Mouse (Mus musculus) right cerebral cortex, postnatal 14 days (tissue): Measurements from ENCODE around the gene Gm13090.
A peak's percentile ranks its signal among the peaks of the same experiment; 100 is the strongest.

Experiments
- DNase-seq: peaks from one replicate; pipeline ENCODE4 v3.0.0; 2022

Gene Gm13090

DNA sequence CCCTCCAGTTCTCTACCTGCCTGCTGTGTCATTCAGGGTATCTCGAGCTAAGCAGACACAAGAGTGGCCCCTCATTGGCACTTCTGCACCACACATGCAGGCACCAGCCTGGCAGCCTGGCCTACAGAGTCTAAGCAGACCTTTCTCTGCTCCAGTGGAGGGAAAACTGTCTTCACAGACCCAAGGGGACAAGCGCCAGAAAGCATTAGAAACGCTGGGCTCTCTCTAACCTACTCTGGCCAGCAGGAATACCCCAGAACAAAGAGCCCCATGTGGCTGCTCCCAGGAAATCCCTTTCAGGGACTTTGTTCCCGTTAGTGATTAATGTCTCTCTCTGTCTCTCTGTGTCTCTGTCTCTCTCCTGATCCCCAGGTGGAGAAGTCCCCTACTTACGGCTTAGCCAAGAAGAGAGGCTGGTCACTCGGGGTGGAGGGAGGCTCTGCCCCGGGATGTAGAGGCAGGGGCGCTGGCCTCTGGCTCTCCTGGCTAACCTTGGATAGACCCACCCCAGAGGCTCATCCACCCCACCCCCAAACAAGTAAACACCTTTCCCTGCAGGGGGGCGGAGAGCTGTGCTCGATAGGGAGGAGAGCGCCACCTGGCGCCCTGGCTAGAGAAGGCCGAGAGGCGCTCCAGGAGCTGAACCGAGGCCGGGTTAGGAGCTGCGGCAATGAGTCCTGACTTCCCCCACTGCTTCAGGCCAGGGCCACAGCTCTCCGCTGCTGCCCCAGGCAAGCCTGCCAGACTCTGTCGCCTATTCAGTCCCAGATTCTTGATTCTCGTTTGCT, 49.9 kb downstream of the Gm13090 start:
- DNase-seq = peak; percentile 89

DNA sequence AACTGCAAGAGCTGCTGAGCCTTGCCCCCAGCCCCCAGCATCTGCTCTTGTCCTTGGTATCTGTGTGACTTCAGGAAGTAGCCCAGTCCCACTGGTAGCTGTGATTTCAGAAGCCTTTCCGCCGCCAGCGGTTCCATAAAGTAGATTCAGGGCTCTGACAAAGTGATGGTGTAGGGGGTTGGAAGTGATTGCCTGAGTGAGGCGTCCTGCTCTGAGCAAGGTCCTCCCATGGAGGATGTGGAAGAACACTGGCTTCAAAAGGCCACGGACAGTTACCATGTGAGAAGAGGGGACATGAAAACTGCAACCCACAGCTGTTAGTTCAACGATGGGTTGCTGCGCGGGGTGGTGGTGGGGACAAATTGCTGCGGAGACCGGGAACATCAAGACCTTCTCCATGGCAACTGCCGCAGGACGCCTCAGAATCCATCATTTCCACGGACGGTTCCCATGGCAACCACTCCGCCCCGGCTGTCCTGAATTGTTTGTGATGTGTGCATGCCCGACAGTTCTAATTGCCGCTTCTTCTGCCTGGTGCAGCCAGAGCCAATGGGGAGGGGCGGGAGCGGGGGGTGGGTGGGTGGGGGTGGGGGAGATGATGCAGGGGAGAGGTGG, 51.1 kb downstream of the Gm13090 start:
- peak; percentile 89 for DNase-seq
